In the genomic region with DNA sequence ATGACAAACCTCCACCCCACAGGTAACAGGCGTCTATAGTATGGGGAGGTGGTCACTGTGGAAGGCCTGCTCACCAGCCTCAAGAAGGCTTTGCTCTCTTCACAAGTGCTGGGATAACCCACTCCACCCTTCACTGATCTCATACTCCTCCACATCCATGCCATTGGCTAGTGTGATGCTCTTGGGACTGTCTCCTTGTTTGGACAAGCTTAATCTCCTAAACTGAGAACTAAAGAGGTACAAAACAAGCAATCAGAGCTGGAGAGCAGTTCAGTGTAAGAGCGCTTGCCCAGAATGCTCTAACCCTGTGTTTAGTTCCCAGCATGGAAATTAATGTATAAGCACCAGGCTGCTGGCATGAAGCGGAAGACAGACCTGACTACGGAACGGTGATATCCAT, we compare ENCODE assay signal across 12 mouse cellular contexts.
"Had no signal": no experiment of that assay in that cellular context is flagged by ENCODE, and none has a peak within 500 bp of the region (broad histone marks: within the 10 kb centered on the region; RNA-seq: fewer than 3 reads in every experiment).

No protein-coding gene starts in this region.

- H3K27ac ChIP-seq: kidney, embryonic 15.5 days; left cerebral cortex, adult 2 months; limb, embryonic 10.5 days; midbrain, embryonic 15.5 days; neural tube, embryonic 12.5 days had no signal

- H3K27me3 ChIP-seq: kidney, embryonic 15.5 days had no signal

- H3K9me3 ChIP-seq: kidney, embryonic 15.5 days; limb, embryonic 10.5 days; midbrain, embryonic 15.5 days; neural tube, embryonic 12.5 days had no signal

- H3K36me3 ChIP-seq: kidney, embryonic 15.5 days; limb, embryonic 10.5 days; midbrain, embryonic 15.5 days; neural tube, embryonic 12.5 days had no signal

- DNase-seq: kidney, adult 2 months; kidney, postnatal 25 days; lung, adult 2 months; lung, postnatal 36 days; right cerebral cortex, postnatal 4 days; thymus, postnatal 36 days had no signal

- ATAC-seq: lung, postnatal 0 days; midbrain, embryonic 15.5 days had no signal

- H3K9ac ChIP-seq: kidney, embryonic 15.5 days; midbrain, embryonic 15.5 days; neural tube, embryonic 12.5 days had no signal

- H3K4me2 ChIP-seq: kidney, embryonic 15.5 days; midbrain, embryonic 15.5 days; neural tube, embryonic 12.5 days had no signal

- H3K4me3 ChIP-seq: kidney, embryonic 15.5 days; left cerebral cortex, adult 2 months; limb, embryonic 10.5 days; midbrain, embryonic 15.5 days; neural tube, embryonic 12.5 days had no signal
